Mouse (Mus musculus) neural tube, embryonic 12.5 days (tissue): ENCODE data around the gene Bicc1. TPM values are rescaled to one million over a fixed set of nuclear protein-coding genes. Genes with fewer than 3 reads are reported as not detected.

ENCODE experiments used
- ATAC-seq: fragments of 200-750 bp; cut with Nextera tagmentation; 2 replicates; pipeline ENCODE4 v1.8.0; 2017; ENCODE audit warnings: low read depth, mild to moderate bottlenecking, moderate TSS enrichment, moderate library complexity; ENCODE audit not compliant: low FRiP score
- H3K27ac ChIP-seq: fragments of 300-500 bp; sonication (generic); 2 replicates; pipeline ENCODE4 v1.5.1; 2016
- H3K27me3 ChIP-seq: fragments of 300-500 bp; sonication (generic); replicated peaks from 2 replicates; pipeline ENCODE4 v1.6.1; 2016; ENCODE audit warnings: mild to moderate bottlenecking
- H3K36me3 ChIP-seq: fragments of 300-500 bp; sonication (generic); 2 replicates; pipeline ENCODE4 v1.6.1; 2016; ENCODE audit warnings: mild to moderate bottlenecking
- H3K4me1 ChIP-seq: fragments of 300-500 bp; sonication (generic); 2 replicates; pipeline ENCODE4 v1.6.1; 2016
- H3K4me2 ChIP-seq: fragments of 300-500 bp; sonication (generic); replicated peaks from 2 replicates; pipeline ENCODE4 v1.6.1; 2016; ENCODE audit warnings: mild to moderate bottlenecking
- H3K4me3 ChIP-seq: fragments of 300-500 bp; sonication (generic); 2 replicates; pipeline ENCODE4 v1.5.1; 2016
- H3K9ac ChIP-seq: fragments of 300-500 bp; sonication (generic); 2 replicates; pipeline ENCODE4 v1.6.1; 2016; ENCODE audit warnings: mild to moderate bottlenecking
- H3K9me3 ChIP-seq: fragments of 300-500 bp; sonication (generic); 2 replicates; pipeline ENCODE4 v1.6.1; 2016; ENCODE audit warnings: mild to moderate bottlenecking
- WGBS: fragments of 180-500 bp; shearing (Covaris S2); methylation state at CpG from one replicate; pipeline ENCODE4 v1.1.7; 2016; 5-methylcytosine and 5-hydroxymethylcytosine counted together
- polyA plus RNA-seq: library from polyadenylated mRNA; unstranded; fragments of >200 nt; fragmentation: Nextera tagmentation; extraction: Ambion mirVana; gene quantifications from 2 replicates; pipeline ENCODE4 v1.2.1, GENCODE M21; 2016

Gene Bicc1
- polyA plus RNA-seq, 1 experiment from 2014 or later = 7.7 TPM

- Histone ChIP-seq H3K4me1 (no peaks in the 10 kb centered on the region), H3K9me3 (no peaks in the 10 kb centered on the region), H3K4me2 (no peak overlapping the region), H3K36me3 (no peaks in the 10 kb centered on the region), H3K4me3 (no peak overlapping the region), H3K9ac (no peak overlapping the region), H3K27me3 (no peaks in the 10 kb centered on the region), H3K27ac (no peak overlapping the region)
- no peak for ATAC-seq
- WGBS = 90% methylated on average over 4 of the region's 4 CpGs
Measured at GRCm38 (mm10) chr10:71002186-71002585, 157.3 kb downstream of the Bicc1 start.

- Histone ChIP-seq H3K27ac (no peak overlapping the region), H3K4me1 (no peaks in the 10 kb centered on the region), H3K36me3 (no peaks in the 10 kb centered on the region), H3K4me2 (no peak overlapping the region), H3K9me3 (no peaks in the 10 kb centered on the region), H3K27me3 (no peaks in the 10 kb centered on the region), H3K4me3 (no peak overlapping the region), H3K9ac (no peak overlapping the region)
- WGBS = 50% methylated on average over 4 of the region's 4 CpGs
- ATAC-seq = no peak
Measured at GRCm38 (mm10) chr10:70998136-70998535, 161.4 kb downstream of the Bicc1 start.

- 97% methylated on average over 9 of the region's 9 CpGs for WGBS
- Histone ChIP-seq H3K9ac (no peak overlapping the region), H3K36me3 (no peaks in the 10 kb centered on the region), H3K4me2 (no peak overlapping the region), H3K27me3 (no peaks in the 10 kb centered on the region), H3K4me1 (no peaks in the 10 kb centered on the region), H3K27ac (no peak overlapping the region), H3K9me3 (no peaks in the 10 kb centered on the region), H3K4me3 (no peak overlapping the region)
- no peak for ATAC-seq
Measured at GRCm38 (mm10) chr10:70996051-70996450, 163.4 kb downstream of the Bicc1 start.

GRCm38 (mm10) chr10:70994135-70994497 lies 165.4 kb downstream of the Bicc1 start:
- no peaks in the 10 kb centered on the region for H3K9me3 ChIP-seq
- H3K4me1 ChIP-seq = no peaks in the 10 kb centered on the region
- 97% methylated on average over 2 of the region's 2 CpGs for WGBS
- H3K36me3 ChIP-seq = no peaks in the 10 kb centered on the region
- no peak overlapping the region for H3K4me3 ChIP-seq
- no peaks in the 10 kb centered on the region for H3K27me3 ChIP-seq
- H3K4me2 ChIP-seq = no peak overlapping the region
- ATAC-seq = no peak
- no peak overlapping the region for H3K27ac ChIP-seq
- H3K9ac ChIP-seq = no peak overlapping the region

GRCm38 (mm10) chr10:70993497-70994134 lies 165.9 kb downstream of the Bicc1 start:
- no peak for ATAC-seq
- H3K4me1 ChIP-seq = no peaks in the 10 kb centered on the region
- H3K27me3 ChIP-seq = no peaks in the 10 kb centered on the region
- H3K27ac ChIP-seq = no peak overlapping the region
- no peak overlapping the region for H3K4me3 ChIP-seq
- no peaks in the 10 kb centered on the region for H3K36me3 ChIP-seq
- no peak overlapping the region for H3K4me2 ChIP-seq
- WGBS = 78% methylated on average over 6 of the region's 6 CpGs
- H3K9me3 ChIP-seq = no peaks in the 10 kb centered on the region
- no peak overlapping the region for H3K9ac ChIP-seq

GRCm38 (mm10) chr10:70987396-70987795 lies 172.1 kb downstream of the Bicc1 start:
- ATAC-seq = no peak
- Histone ChIP-seq H3K36me3 (no peaks in the 10 kb centered on the region), H3K27me3 (no peaks in the 10 kb centered on the region), H3K4me2 (no peak overlapping the region), H3K9ac (no peak overlapping the region), H3K27ac (no peak overlapping the region), H3K4me3 (no peak overlapping the region), H3K9me3 (no peaks in the 10 kb centered on the region), H3K4me1 (no peaks in the 10 kb centered on the region)
- WGBS = 79% methylated on average over 5 of the region's 5 CpGs

GRCm38 (mm10) chr10:70983036-70983670 lies 176.3 kb downstream of the Bicc1 start:
- H3K27me3 ChIP-seq = no peaks in the 10 kb centered on the region
- no peak overlapping the region for H3K27ac ChIP-seq
- no peak for ATAC-seq
- no peak overlapping the region for H3K4me2 ChIP-seq
- no peak overlapping the region for H3K4me3 ChIP-seq
- no peaks in the 10 kb centered on the region for H3K4me1 ChIP-seq
- 84% methylated on average over 11 of the region's 11 CpGs for WGBS
- H3K9ac ChIP-seq = no peak overlapping the region
- no peaks in the 10 kb centered on the region for H3K9me3 ChIP-seq
- H3K36me3 ChIP-seq = no peaks in the 10 kb centered on the region

GRCm38 (mm10) chr10:70982156-70982555 lies 177.3 kb downstream of the Bicc1 start:
- H3K36me3 ChIP-seq = no peaks in the 10 kb centered on the region
- 95% methylated on average over 7 of the region's 7 CpGs for WGBS
- H3K4me2 ChIP-seq = no peak overlapping the region
- no peaks in the 10 kb centered on the region for H3K27me3 ChIP-seq
- no peak overlapping the region for H3K27ac ChIP-seq
- no peak overlapping the region for H3K4me3 ChIP-seq
- no peak overlapping the region for H3K9ac ChIP-seq
- H3K9me3 ChIP-seq = no peaks in the 10 kb centered on the region
- no peak for ATAC-seq
- no peaks in the 10 kb centered on the region for H3K4me1 ChIP-seq

GRCm38 (mm10) chr10:70979657-70980056 lies 179.8 kb downstream of the Bicc1 start:
- Histone ChIP-seq H3K4me3 (no peak overlapping the region), H3K27me3 (no peaks in the 10 kb centered on the region), H3K4me1 (no peaks in the 10 kb centered on the region; the same call in 1 of the 2 replicates), H3K36me3 (no peaks in the 10 kb centered on the region), H3K9ac (no peak overlapping the region), H3K9me3 (no peaks in the 10 kb centered on the region), H3K4me2 (no peak overlapping the region), H3K27ac (no peak overlapping the region)
- WGBS = 92% methylated on average over 8 of the region's 8 CpGs
- no peak for ATAC-seq

- no peaks in the 10 kb centered on the region for H3K9me3 ChIP-seq
- no peak overlapping the region for H3K4me2 ChIP-seq
- WGBS = 64% methylated on average over 6 of the region's 6 CpGs
- H3K4me1 ChIP-seq = no peaks in the 10 kb centered on the region; the same call in 1 of the 2 replicates
- H3K27ac ChIP-seq = no peak overlapping the region
- H3K36me3 ChIP-seq = no peaks in the 10 kb centered on the region
- no peak overlapping the region for H3K4me3 ChIP-seq
- no peak overlapping the region for H3K9ac ChIP-seq
- no peaks in the 10 kb centered on the region for H3K27me3 ChIP-seq
- no peak for ATAC-seq
Measured at GRCm38 (mm10) chr10:70977141-70977540, 182.4 kb downstream of the Bicc1 start.

- no peak overlapping the region for H3K4me3 ChIP-seq
- WGBS = 81% methylated on average over 9 of the region's 9 CpGs
- H3K4me1 ChIP-seq = no peaks in the 10 kb centered on the region; the same call in 1 of the 2 replicates
- no peaks in the 10 kb centered on the region for H3K27me3 ChIP-seq
- no peak for ATAC-seq
- H3K9ac ChIP-seq = no peak overlapping the region
- H3K9me3 ChIP-seq = no peaks in the 10 kb centered on the region
- no peaks in the 10 kb centered on the region for H3K36me3 ChIP-seq
- no peak overlapping the region for H3K27ac ChIP-seq
- H3K4me2 ChIP-seq = no peak overlapping the region
Measured at GRCm38 (mm10) chr10:70976633-70977032, 182.9 kb downstream of the Bicc1 start.

- WGBS = 90% methylated on average over 11 of the region's 11 CpGs
- H3K9me3 ChIP-seq = no peaks in the 10 kb centered on the region
- H3K4me1 ChIP-seq = no peaks in the 10 kb centered on the region
- H3K27me3 ChIP-seq = no peaks in the 10 kb centered on the region
- no peak overlapping the region for H3K4me2 ChIP-seq
- no peaks in the 10 kb centered on the region for H3K36me3 ChIP-seq
- H3K27ac ChIP-seq = no peak overlapping the region
- H3K4me3 ChIP-seq = no peak overlapping the region
- no peak for ATAC-seq
- no peak overlapping the region for H3K9ac ChIP-seq
Measured at GRCm38 (mm10) chr10:70971156-70971555, 188.3 kb downstream of the Bicc1 start.
